Mouse (Mus musculus) c-Kit-positive CD71-negative TER-119-negative erythroid progenitor cells, embryonic 14.5 days (primary cell): ENCODE results near the gene Fam196b.

Experiments used
- DNase-seq: peaks from one replicate; pipeline ENCODE4 v3.0.0-alpha.2; 2013; ENCODE audit warnings: low read depth

The Fam196b gene

DNA sequence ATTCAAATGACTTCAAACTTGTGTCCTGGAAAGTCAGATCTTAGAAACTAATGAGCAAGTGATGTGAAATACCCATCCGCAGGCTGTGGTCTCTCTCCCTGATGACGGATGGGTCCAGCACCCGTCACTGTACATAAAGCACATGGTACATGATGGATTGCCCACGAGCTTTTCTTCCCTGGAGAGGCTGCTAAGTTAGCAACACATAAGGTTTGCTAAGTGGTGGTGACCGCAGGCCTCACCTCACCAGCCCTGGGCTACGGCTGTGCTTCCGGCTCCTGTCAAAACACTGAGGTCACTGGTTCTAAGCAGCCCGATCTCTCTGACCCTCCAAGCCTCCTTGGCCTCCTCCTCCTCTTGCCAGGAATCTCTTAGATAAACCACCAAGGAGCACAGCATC is 91.7 kb downstream of the Fam196b start:
- DNase-seq: no peak

GRCm38 (mm10) chr11:34406850-34407249 is 92.2 kb downstream of the Fam196b start:
- no peak for DNase-seq

DNA sequence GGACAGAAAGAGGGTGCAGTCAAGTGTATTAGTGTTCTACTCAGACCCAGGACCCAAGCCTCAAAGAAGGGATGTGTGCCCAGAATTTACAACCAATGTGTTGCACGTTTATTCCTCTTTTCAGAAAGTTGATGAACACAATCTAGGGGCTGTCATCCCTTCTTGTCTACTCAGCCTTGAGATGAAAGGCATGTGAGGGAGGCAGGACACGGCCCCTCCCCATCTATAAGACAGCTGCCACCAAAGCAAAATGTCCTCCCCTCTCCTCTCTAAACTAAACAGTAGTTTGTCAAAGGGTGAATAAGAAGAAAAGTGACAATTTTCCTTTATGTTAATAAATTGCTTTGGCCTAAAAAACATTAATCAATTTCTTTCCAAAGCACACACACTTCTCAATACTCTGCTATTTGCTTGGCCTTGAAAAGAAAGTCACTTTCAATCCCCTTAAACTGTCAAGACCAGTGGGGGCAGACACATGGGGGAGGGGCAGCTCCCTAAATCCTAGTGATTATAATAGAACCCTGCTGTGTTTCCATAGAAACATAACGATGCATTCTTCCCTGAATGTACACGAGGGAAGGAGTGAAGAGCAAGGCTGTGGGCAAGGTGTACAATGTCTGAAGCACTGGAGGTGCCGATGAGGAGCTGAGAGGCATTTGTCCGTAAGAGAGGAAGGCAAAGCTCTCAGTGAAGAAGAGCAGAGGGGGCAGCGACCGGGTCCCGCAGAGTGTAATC is 101.4 kb downstream of the Fam196b start:
- DNase-seq: no peak

GRCm38 (mm10) chr11:34416619-34416979 is 102.0 kb downstream of the Fam196b start:
- DNase-seq: no peak

DNA sequence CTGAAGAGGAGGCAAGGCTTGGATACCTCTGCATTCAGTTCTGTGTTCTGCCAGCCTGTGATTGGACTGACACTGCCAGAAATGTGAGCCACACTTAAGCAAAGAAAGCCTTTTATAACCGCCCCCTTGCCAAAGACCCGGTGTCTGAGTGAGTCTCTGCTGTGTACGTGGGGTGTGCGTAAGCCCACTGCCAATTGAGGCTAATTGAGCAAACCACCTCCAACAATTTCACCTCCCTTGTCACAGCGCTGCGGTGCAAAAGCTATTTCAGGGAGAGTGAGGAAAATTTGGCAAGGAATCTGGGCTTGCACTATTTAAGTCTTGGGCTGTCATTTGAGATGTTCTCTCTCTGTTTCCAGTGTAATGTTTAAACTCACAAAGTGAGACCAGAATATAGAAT is 106.4 kb downstream of the Fam196b start:
- DNase-seq: no peak

DNA sequence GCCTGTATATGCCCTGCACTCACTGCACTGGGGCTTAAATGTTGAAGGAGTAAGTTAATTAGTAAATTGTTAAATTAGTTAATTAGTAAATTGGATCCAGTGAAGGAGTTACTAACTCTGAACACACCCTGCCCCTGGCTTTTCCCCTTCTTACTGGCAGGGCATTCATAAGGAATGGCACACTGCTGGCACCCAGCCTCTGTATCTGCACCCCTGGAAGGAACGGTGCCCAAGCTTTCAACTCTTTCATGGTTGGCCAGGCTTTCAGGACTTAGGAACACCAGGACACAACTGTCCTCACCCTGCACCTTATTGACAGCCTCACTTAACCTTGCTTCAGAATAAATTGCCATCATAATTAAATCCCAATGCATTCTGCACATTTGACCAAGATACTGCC is 109.9 kb downstream of the Fam196b start:
- no peak for DNase-seq

GRCm38 (mm10) chr11:34427212-34427611 is 112.6 kb downstream of the Fam196b start:
- DNase-seq: no peak

GRCm38 (mm10) chr11:34430940-34431339 is 116.3 kb downstream of the Fam196b start:
- no peak for DNase-seq

DNA sequence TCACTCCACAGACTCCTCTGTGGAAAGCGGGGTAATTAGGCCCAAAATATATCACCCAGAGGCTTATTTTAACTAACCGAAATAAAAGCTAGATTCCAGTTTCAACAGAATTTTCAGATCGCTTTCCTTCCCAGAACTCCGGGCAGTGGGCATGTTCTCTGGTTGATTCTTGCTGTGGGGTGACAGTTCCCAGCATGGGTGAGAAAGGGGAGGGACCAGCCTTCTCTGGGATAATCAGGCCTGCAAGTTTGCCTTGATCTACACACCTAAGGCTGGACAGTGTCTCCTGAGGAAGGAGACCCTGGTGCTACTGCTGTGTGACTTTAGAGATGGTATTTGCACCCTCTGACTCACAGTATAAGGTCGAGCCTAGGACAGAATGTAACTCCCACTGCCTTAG is 116.7 kb downstream of the Fam196b start:
- no peak for DNase-seq

DNA sequence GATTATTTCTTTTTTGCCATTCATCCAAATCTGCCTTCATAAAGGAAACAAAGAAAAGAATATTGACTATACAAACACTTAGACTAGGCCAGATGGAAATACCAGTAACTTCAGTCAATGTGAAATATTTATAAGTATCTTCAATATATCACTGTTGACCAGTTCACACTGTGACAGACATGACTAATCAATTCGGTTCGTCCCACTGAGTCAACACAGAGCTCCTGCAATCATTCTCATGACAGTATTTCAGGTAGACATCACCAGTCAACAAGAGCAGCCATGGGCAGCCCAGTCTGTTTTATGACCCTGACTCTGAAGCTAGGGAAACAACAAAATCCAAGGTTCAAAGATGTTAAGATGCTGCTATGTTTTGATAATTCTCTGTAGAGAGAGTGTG is 117.4 kb downstream of the Fam196b start:
- DNase-seq: no peak

- no peak for DNase-seq
These were observed 122.8 kb downstream of the Fam196b start for GRCm38 (mm10) chr11:34437446-34437845.

DNA sequence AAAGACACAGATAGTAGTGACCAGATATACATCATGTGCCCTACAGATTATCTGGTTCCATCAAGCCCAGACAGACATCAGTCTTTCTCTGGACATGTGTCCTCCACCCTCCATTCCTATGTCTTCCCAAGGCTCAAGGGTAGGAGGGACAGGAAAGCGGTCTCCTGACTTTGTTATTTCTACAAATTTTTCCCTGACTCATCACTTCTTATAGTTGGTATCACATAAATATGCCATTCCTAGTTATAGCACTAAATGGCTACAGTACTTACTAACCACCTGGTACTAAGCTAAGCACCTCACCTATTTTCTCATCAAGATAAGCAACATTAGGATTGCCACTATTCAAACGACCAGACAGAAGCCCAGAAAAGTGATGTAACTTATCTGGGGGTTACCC is 123.8 kb downstream of the Fam196b start:
- DNase-seq: no peak

DNA sequence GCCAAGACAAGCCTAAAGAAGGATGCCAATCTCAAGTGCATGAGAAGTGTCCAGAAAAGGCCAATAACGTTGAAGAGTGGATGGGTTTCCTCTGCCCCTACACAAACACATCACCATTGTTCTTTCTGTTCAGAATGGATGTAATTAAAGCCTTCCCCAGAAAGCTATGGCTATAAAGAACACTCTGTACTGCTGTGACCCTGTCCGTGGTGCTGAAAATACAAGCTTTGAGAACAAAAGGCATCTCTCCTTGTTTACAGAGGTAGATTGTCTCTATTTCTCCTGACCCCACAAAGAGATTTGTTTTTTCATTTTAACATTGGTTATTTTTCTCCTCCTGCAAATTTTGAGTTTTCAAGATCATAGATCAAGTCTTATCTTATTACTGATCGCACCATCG is 133.3 kb downstream of the Fam196b start:
- peak; percentile 28 for DNase-seq

DNA sequence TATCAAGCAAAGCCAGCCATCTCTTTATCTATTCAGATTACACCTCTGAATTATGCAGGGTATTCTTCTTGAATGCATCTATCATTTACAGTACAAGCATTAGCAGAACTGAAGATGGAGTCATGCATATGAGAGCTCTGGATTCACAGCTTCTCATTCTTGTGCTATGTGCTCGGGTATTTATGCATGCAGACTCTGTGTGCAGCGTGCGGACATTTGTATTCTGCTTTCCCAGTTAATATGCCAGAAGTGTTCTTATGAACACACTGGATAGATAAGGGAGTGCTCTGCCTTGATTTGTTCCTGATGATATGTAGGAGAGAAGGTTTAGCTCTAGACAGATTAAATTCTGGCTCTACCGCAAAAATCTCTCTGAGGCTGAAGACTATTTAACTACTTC is 135.3 kb downstream of the Fam196b start:
- no peak for DNase-seq

- DNase-seq: no peak
These were observed 152.4 kb downstream of the Fam196b start for GRCm38 (mm10) chr11:34467056-34467455.

DNA sequence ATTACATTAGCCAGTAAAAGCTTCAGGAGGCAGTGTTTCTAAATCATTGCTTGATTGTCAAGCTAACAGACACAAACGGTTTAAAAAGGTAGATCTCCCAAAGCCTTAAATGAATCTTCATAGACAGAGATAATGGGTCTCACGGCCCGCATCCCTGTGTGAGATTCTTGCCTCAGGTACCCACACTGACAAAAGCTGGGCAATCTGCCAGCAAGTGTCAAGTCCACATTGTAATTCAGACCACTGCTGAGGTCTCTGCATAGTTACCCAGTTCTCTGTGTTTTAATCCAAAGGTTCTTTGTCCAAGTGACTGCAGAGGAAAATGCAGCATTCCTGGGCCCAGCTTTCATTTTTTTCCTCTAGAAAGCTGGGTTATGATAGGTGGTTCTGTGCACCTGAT is 153.9 kb downstream of the Fam196b start:
- no peak for DNase-seq

DNA sequence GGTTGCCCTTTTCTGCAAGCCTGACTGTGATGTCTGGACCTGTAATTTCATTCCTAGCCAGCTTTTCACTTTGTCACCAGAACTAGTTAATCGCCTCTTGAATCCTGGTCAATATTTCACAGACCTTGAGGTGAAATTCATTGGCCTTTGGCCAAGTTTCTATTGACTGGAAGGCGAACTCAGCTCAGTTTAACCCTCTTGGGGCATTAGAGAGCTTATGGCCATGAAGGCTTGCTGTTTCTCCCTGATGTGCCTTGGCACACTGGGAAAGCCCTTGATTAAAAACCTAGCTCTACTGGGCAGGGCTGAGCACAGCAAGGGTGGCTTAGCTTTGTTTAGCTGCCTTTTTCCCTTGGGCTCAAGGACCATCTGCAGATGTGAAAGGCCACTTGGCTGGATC is 155.2 kb downstream of the Fam196b start:
- DNase-seq: no peak
